Mouse (Mus musculus): ENCODE results near the gene Rap1b.
"Not testable (repeated sequence)": the region's sequence is repeated elsewhere in the genome, so short reads cannot be mapped to it uniquely, and the experiment has no call there.

Rap1b gene

DNA sequence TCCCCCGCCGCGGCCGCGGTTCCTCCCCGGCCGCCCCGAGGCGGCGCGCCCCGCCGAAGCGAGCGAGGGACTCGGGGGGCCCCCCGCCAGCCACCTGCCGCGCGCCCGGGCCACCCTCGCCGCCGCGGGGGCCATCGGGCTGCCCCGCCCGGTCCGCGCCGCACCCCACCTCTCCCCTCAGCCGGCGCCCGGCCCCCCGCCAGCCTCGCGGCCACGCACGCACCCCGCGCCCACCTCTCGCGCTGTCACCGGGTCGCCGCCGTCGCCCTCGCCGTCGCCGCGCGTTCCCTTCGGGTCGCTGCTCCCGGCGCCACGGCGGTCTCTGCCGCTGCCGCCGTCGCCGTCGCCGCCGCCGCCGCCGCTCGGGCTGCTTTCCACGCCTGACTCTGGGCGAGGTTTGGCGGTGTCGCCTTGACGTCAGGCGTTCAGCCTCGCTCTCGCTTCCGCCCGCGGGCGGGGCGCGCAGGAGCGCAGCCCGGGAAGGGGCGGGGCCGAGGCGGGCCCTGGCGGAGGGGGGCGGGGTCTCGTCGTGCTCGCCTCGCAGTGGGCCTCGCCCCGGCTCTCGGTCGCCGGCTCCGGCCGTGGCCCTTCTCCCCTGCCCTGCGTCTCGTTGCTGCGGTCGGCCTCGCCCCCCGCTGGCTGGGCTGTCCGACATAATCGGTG is at the start of gene Rap1b:
TSS of gene Rap1b (minus strand) at position 439 of the 663 bp plus-strand sequence.
- peak; percentile 94 to 99 for DNase-seq

DNA sequence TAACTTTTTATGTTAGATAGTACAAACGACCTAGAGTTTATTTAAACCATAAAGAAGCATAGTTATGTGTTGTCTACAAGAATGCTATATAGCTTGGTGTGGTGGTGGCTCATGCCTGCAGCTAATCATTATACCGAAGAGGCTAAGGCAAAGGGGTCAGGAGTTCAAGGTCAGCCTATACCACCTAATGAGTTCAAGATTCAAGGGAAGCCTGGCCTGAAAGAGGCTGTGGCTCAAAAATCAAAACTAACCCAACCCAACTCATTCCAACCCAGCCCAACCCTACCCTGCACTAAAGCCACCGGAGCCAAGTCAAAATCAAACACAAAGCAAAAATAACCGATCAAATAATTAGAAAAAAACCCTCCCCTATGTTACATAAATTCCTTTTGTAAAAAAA is 49.4 kb upstream of the Rap1b start:
- no peak for DNase-seq

DNA sequence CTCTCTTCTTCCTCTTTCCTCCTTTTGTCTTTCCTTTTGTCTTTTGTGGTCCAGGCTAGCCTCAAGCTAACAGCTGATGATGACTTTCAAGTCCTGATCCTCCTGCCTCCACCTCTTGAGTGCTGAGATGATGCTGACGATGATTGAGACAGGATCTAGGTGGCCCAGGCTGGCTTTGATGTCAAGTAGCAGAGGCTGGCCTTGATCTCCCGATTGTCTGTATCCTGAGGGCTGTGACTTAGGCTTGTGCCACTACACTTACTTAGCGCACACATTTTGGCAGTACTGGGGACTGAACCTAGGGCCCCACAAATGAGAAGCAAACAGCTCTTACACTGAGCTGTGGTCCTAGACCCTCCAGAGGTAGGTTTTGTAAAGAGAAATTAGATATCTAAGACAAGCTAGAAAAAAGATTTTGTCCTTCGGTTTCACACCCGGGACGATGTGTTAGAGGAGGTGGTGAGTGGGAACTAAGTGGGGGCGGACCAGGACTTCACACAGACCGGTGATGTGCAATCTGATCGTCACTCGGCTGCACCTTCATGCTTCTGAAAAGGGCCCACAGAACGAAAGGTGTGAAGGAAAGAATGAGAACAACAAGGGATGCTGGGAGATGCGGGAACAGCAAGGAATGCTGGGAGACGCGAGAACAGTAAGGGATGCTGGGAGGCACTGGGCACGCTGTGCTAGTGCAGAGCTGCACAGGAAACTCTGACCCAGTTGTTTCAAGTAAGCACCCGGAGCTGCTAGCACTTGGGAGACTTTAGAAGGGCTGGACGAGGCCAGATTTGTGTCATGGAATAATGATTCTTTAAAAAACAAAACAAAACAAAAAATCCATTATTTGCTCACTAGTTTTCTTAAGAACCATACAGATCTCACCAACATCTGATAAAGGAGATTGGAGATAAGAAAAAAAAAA is 48.5 kb upstream of the Rap1b start:
- DNase-seq = no peak

GRCm38 (mm10) chr10:117893128-117893527 is 47.3 kb upstream of the Rap1b start:
- DNase-seq = not testable (repeated sequence)

- no peak for DNase-seq
Observed at GRCm38 (mm10) chr10:117891327-117891726, 45.5 kb upstream of the Rap1b start.

DNA sequence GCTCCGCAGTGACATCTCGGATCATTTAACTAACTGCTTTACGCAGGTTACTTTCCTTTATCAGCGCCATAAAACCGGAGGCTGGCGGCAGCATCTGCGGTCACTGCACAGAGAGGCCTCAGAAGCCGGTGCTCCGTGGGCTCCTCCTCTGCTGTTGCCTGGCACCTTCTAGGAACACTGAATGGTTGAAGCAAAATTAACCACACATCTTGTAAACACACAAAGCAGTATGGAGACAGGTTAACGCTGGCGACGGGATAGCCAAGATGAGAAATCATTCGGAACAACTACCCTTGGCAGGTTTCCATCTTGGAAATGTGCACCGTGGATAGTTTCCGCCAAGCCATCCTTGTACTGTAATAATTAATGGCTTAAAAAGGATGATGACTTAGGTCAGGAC is 43.0 kb upstream of the Rap1b start:
- DNase-seq = no peak

GRCm38 (mm10) chr10:117885358-117885757 is 39.5 kb upstream of the Rap1b start:
- DNase-seq = no peak

DNA sequence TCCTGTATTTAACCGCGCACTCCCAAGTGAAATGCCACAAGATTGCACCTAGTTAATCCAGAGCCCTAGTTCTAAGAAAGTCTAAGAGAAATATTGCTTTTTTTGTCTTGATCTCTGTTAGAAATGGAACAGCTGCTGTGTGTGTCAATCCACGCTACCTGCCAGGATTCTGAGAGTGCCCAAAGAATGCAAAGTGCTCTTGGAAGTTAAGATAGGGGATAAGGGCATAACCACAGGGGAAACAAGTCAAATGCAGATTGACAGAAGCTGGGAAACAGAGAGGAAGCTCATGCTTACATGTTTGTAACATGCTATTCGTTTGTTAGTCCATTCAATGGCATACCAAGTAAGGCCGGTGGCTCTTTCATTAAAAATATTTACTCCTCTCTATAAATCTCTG is 38.9 kb upstream of the Rap1b start:
- DNase-seq = no peak

- DNase-seq = no peak
Observed at GRCm38 (mm10) chr10:117883438-117883837, 37.6 kb upstream of the Rap1b start.

- DNase-seq = no peak
Observed at GRCm38 (mm10) chr10:117878628-117879027, 32.8 kb upstream of the Rap1b start.

DNA sequence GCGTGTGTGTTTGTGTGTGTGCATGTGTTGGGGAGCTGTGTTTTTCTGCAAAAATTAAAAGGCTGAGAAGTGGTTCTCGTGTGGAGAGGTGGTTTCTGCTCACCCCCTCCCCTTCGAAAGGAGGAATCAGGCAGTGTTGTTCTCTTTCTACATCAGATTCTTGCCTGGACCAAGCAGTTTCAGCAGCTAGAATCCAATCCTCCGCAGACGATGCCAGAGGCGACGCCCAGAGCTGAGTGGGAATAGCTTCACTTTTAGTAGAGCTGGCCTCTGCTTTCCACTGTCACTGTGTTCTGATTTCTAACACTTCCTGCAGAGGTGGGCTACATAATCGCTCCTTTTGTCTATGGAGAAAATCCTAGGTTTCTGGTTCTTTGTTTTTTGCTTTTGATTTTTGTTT is 31.0 kb upstream of the Rap1b start:
- DNase-seq = no peak

GRCm38 (mm10) chr10:117876400-117876799 is 30.6 kb upstream of the Rap1b start:
- DNase-seq = no peak

- DNase-seq = no peak
Observed at GRCm38 (mm10) chr10:117874936-117875335, 29.1 kb upstream of the Rap1b start.

GRCm38 (mm10) chr10:117873952-117874351 is 28.1 kb upstream of the Rap1b start:
- no peak for DNase-seq

DNA sequence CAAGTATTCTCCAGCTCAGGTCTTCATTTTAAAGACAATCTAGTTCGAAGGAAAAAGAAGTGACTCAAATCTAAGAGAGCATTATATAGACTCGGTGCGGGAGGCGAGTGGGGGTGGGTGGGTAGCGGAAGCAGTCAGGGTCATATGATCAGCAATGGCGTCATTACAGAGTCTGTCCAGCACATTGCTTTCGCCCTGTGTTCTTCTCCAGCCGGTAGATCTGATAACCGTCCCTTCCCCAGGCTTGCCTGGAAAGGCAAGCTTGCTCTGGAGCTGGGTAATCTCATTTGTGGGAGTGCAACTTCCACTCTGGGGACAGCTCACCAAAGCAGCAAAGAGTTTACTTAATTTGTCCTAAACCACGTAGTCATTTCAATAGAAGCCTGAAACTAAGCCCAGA is 26.6 kb upstream of the Rap1b start:
- DNase-seq = no peak

- no peak for DNase-seq
Observed at GRCm38 (mm10) chr10:117867301-117867700, 21.5 kb upstream of the Rap1b start.

DNA sequence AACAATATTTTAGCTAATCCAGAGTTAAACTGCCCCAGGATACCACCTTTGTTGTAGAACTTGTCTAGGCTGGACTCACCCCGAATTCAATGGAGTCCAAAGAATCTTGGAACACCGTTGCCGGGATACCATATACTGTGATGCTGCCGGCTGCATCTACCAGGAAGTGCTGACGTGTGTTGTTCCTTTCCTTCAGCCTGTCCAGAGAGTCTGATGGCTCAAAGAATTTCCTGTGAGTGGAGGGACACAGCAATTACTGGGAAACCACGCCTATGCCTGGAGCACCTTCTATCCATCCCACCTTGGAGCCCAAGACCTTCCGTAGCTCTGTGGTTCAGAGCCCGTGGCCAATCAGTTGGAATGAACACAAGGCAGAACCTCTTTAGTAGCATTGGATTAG is 20.8 kb upstream of the Rap1b start:
- DNase-seq = no peak

GRCm38 (mm10) chr10:117864695-117865094 is 18.9 kb upstream of the Rap1b start:
- no peak for DNase-seq

GRCm38 (mm10) chr10:117864251-117864650 is 18.4 kb upstream of the Rap1b start:
- no peak for DNase-seq

DNA sequence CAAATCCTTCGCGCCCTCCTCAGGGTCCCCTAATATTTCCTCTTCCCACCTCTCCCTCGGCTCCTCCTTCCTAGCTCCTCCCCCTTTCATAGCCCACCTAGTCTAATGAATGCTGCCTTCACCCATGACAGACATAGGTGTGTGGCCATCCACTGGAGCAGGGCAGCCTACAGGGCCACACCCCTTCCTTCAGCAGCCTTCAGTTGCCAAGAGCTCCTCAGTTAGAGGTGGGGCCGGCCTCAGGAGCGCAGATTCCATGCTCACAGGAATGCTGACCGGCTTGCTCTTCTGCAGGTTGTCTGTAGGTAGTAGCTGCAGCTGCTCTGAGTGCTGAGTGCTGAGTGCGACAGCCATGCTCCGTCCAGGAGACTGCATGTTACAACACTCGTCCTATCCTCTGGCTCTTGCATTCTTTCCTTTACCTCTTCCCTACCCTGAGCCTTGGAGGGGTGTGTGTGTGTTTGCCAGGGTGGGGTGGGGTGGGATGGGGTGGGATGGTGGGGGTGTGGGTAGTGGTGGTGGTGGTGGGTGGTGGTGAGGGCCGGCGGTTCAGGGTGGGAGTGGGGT is 16.3 kb upstream of the Rap1b start:
- DNase-seq = no peak

- DNase-seq = no peak
Observed at GRCm38 (mm10) chr10:117860958-117861357, 15.1 kb upstream of the Rap1b start.

DNA sequence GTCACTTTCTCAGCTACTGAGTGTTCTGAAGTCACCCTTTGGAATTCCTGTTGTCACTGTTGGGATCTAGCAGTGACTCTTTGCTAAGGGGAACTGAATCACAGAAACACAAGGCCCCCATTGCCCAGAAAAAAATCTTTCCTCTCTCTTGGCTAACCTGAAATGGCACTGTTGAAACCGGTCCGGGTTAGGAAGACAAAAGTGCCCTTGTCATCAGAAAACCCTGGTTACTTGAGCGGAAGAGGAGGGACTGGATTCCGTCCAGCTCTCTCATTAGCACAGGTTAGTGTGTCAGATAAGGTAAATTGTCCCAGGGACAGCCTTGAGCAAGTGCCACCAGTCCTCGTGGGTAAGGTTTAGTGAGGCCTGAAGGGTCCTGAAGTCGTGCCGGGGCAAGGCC is 14.5 kb upstream of the Rap1b start:
- DNase-seq = no peak

GRCm38 (mm10) chr10:117859800-117860199 is 14.0 kb upstream of the Rap1b start:
- DNase-seq = no peak

GRCm38 (mm10) chr10:117858241-117858640 is 12.4 kb upstream of the Rap1b start:
- DNase-seq = no peak
